Mouse (Mus musculus) embryo, embryonic 11.5 days (tissue): ENCODE data around the gene Zfp64.

ENCODE experiments used
- DNase-seq: peaks from one replicate; pipeline ENCODE4 v3.0.0-alpha.2; 2012; ENCODE audit warnings: low read depth, low spot score

Gene Zfp64

GRCm38 (mm10) chr2:168851545-168851944 lies 103.8 kb downstream of the Zfp64 start:
- DNase-seq = no peak

DNA sequence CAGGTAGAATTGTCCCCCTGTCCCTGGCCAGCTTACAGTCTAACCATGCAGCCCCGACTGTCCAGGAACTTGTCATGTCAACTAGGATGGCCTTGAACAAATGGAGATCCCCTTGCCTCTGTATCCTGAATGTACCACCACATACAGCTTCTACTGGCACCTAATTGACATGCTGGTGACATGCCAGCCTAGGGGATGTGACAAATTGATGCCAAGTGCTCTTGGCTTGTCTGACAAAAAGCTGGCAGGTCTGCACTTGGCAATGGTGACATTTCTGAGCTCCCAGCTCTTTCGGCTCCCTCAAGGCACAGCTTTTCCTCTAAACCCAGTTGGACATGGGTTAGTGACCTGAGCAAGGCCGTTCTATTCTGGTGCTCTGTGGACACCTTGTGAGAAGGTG lies 106.8 kb downstream of the Zfp64 start:
- DNase-seq = no peak

DNA sequence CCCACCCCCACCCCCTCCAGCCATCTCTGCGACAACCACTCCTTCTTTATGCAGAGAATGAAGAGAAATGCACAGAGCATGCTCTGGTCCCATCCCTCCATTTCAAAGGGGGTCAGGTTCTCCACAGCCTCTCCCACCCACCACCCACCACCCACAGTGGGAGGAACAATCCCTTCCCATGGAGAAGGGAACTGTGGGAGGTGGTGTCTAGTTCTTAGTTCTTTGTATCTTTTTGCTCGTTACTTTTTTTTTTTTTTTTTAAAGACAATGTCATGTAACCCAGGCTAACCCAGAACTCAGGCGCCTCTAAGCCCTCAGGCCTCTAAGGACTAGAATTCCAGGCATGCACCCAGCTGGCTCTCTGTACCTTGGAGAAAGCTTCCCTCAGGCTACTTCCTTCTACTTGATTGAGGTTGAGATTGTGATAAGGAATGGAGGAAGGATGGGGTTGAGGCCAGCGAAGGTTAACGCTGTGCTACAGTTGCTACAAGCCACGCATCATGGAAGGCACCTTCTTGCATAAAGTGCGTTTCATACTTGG lies 109.1 kb downstream of the Zfp64 start:
- no peak for DNase-seq
